Comparison of ENCODE assay signal across 8 mouse cellular contexts in the genomic region with DNA sequence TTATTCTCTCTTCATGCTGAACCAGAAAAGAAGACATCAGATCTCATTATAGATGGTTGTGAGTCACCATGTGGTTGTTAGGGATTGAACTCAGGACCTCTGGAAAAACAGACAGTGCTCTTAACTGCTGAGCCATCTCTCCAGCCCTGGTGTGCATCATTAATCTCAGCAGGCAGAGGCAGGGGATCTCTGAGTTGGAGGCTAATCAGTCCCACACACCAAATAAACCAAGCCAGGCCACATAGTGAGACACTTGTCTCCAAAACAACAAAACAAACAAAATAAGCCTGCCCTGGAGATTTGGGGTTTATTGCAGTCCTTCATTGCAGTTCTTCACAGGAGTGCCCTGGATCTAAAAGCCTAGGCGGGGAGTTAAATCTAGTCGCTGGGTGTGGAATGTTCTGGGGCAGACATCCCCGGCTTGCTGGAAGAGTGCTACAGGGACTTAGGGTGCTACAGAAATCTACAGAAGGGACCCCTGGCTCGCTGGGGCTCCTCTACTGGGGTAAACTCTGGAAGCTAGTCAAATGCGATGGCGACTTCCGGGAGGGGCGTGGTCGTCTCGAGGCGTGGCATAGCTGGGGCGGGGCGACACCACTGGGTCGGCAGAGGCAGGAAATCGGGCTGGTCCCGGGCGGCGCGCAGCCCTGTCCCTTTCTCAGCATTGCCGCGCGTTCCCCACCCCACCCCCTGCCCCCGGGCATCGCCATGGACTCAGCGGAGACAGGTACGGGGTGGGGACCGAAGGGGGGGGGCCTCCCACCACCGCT. TPM values are rescaled to one million over a fixed set of nuclear protein-coding genes. Genes with fewer than 3 reads are reported as not detected.
DNase-seq lines count a peak whose midpoint lies in the region; ATAC-seq and TF ChIP-seq lines count a peak whose summit lies in the region.

Gmip (plus strand) TSS at position 586 of the 770 bp plus-strand sequence.

- no peak for TF ChIP-seq EP300 in MEL (IDR thresholded peaks at IDR 0.05; ENCODE audit: low read depth in 1 of 2, low read length in 2 of 2)

- intact Hi-C loops in gastrocnemius, adult 2 months (cut with DNase I), result no loop called here
- intact Hi-C loops in left cerebral cortex, postnatal 10 days (cut with DNase I), result no loop called here

- peak within 1 kb of the TSS; percentile 86 for H3K9ac ChIP-seq in MEL (ENCODE audit: control insufficient read depth, low read depth, low read length, poor library complexity, severe bottlenecking)
- H3K9ac ChIP-seq in hindbrain, embryonic 15.5 days, result peak within 1 kb of the TSS; percentile 74

- TF ChIP-seq CTCF in MEL (IDR thresholded peaks at IDR 0.05 in 2 of 3, conservative IDR thresholded peaks at IDR 0.05 in 1 of 3; ENCODE audit: control insufficient read depth in 1 of 3, insufficient read depth in 1 of 3, low read depth in 2 of 3, low read length in 3 of 3, poor library complexity in 1 of 3, severe bottlenecking in 1 of 3), result no peak
- no peak for TF ChIP-seq CTCF in brain, embryonic 14.5 days (IDR thresholded peaks at IDR 0.05; ENCODE audit: borderline replicate concordance, extremely low read depth, insufficient read depth, insufficient read length)
- TF ChIP-seq CTCF in gastrocnemius, adult 2 months (IDR thresholded peaks at IDR 0.05), result no peak

- TF ChIP-seq RAD21 in MEL (IDR thresholded peaks at IDR 0.05; ENCODE audit: low read depth, low read length), result no peak

- H3K27me3 ChIP-seq in MEL (ENCODE audit: control insufficient read depth in 1 of 2, insufficient read depth in 2 of 2, low read length in 2 of 2), result no peaks in the 10 kb centered on the region
- H3K27me3 ChIP-seq in hindbrain, embryonic 15.5 days, result no peaks in the 10 kb centered on the region
- H3K27me3 ChIP-seq in megakaryocyte, embryonic 14.5 days (replicated peaks), result no peaks in the 10 kb centered on the region

- peak; percentile 17 to 71; a peak in 3 of 4 replicates for TF ChIP-seq POLR2A in MEL (IDR thresholded peaks at IDR 0.05; ENCODE audit: control insufficient read depth in 1 of 2, insufficient read depth in 1 of 2, low read depth in 1 of 2, low read length in 2 of 2, poor library complexity in 1 of 2)
- TF ChIP-seq POLR2A in brain, embryonic 14.5 days (IDR thresholded peaks at IDR 0.05; ENCODE audit: borderline replicate concordance, extremely low read depth, insufficient read depth, insufficient read length, poor library complexity, severe bottlenecking), result no peak

- H3K9me3 ChIP-seq in MEL (replicated peaks; ENCODE audit: insufficient read depth, low read length), result no peaks in the 10 kb centered on the region
- no peaks in the 10 kb centered on the region for H3K9me3 ChIP-seq in hindbrain, embryonic 15.5 days
- H3K9me3 ChIP-seq in megakaryocyte, embryonic 14.5 days, result no peaks in the 10 kb centered on the region

- ATAC-seq in hindbrain, embryonic 15.5 days (ENCODE audit: low FRiP score, low read depth), result peak; percentile 77

- H3K27ac ChIP-seq in MEL (ENCODE audit: control insufficient read depth, low read depth, low read length), result peak within 1 kb of the TSS; percentile 73
- H3K27ac ChIP-seq in gastrocnemius, adult 2 months, result peak within 1 kb of the TSS; percentile 71
- peak within 1 kb of the TSS; percentile 70 for H3K27ac ChIP-seq in hindbrain, embryonic 15.5 days (replicated peaks)

- H3K79me2 ChIP-seq in MEL (ENCODE audit: control insufficient read depth, insufficient read depth, low read length, poor library complexity), result peaks cover 7% of the 10 kb centered on the region

- DNase-seq in MEL (ENCODE audit: low read depth, low spot score), result peak; percentile 87
- DNase-seq in brain, embryonic 14.5 days (ENCODE audit: low read depth), result peak; percentile 78
- peak; percentile 83 for DNase-seq in gastrocnemius, adult 2 months
- peak; percentile 55 to 84 for DNase-seq in left cerebral cortex, postnatal 10 days (ENCODE audit: extremely low spot score in 1 of 2, low spot score in 2 of 2)
- peak; percentile 67 for DNase-seq in right cerebral cortex, postnatal 14 days
- peak; percentile 81 for DNase-seq in yolk sac, embryonic 10.5 days (ENCODE audit: low spot score)

- no peaks in the 10 kb centered on the region for H3K4me1 ChIP-seq in MEL (ENCODE audit: control insufficient read depth in 1 of 2, insufficient read depth in 2 of 2, low read length in 2 of 2)
- peaks cover 16% of the 10 kb centered on the region for H3K4me1 ChIP-seq in hindbrain, embryonic 15.5 days (replicated peaks)
- peaks cover 53% of the 10 kb centered on the region for H3K4me1 ChIP-seq in megakaryocyte, embryonic 14.5 days

- peak within 1 kb of the TSS; percentile 74 for H3K4me2 ChIP-seq in hindbrain, embryonic 15.5 days

- WGBS in hindbrain, embryonic 15.5 days, result 7% methylated on average over 26 of the region's 28 CpGs

- peaks cover 6 to 7% of the 10 kb centered on the region in 2 experiments; a peak in 3 of 4 replicates for H3K36me3 ChIP-seq in MEL (ENCODE audit: control insufficient read depth in 1 of 2, insufficient read depth in 2 of 2, low read length in 2 of 2)
- H3K36me3 ChIP-seq in hindbrain, embryonic 15.5 days, result peaks cover 64% of the 10 kb centered on the region
- H3K36me3 ChIP-seq in megakaryocyte, embryonic 14.5 days (replicated peaks; ENCODE audit: low read length), result peaks cover 76% of the 10 kb centered on the region

- H3K4me3 ChIP-seq in MEL (ENCODE audit: control insufficient read depth in 1 of 2, insufficient read depth in 1 of 2, low read depth in 2 of 2, low read length in 2 of 2), result peak within 1 kb of the TSS; percentile 81 to 89
- H3K4me3 ChIP-seq in gastrocnemius, adult 2 months, result peak within 1 kb of the TSS; percentile 77
- peak within 1 kb of the TSS; percentile 55 for H3K4me3 ChIP-seq in hindbrain, embryonic 15.5 days
- peak within 1 kb of the TSS; percentile 93 for H3K4me3 ChIP-seq in megakaryocyte, embryonic 14.5 days (replicated peaks)

TF ChIP-seq in MEL, 35 proteins besides CTCF, POLR2A, EP300 and RAD21 (continues in another document):
- no peak for TF ChIP-seq MEF2A (IDR thresholded peaks at IDR 0.05; ENCODE audit: extremely low read depth, insufficient replicate concordance, low read depth, low read length, poor library complexity, severe bottlenecking)
- peak; percentile 53; the same call in 1 of the 2 replicates for TF ChIP-seq NELFE (IDR thresholded peaks at IDR 0.05; ENCODE audit: low read depth, low read length)
- peak; percentile 92 for TF ChIP-seq POLR2AphosphoS2 (IDR thresholded peaks at IDR 0.05; ENCODE audit: low read length)
- no peak for TF ChIP-seq RCOR1 (IDR thresholded peaks at IDR 0.05; ENCODE audit: low read depth, low read length)
- no peak for TF ChIP-seq BHLHE40 (IDR thresholded peaks at IDR 0.05; ENCODE audit: borderline replicate concordance, low read depth, low read length)
- TF ChIP-seq GABPA (IDR thresholded peaks at IDR 0.05; ENCODE audit: low read depth, low read length), result no peak
- TF ChIP-seq USF2 (IDR thresholded peaks at IDR 0.05; ENCODE audit: borderline replicate concordance in 1 of 2, insufficient read depth in 1 of 2, low read depth in 1 of 2, low read length in 2 of 2), result no peak
- TF ChIP-seq UBTF (IDR thresholded peaks at IDR 0.05; ENCODE audit: borderline replicate concordance, insufficient read depth, low read depth, low read length), result no peak
- no peak for TF ChIP-seq NRF1 (IDR thresholded peaks at IDR 0.05; ENCODE audit: insufficient read depth, low read depth, low read length, poor library complexity, severe bottlenecking)
- no peak for TF ChIP-seq TAL1 (IDR thresholded peaks at IDR 0.05; ENCODE audit: low read length)
- TF ChIP-seq MAZ (IDR thresholded peaks at IDR 0.05; ENCODE audit: low read depth, low read length), result no peak
- TF ChIP-seq CHD2 (IDR thresholded peaks at IDR 0.05; ENCODE audit: low read length), result no peak
- no peak for TF ChIP-seq MAFK (IDR thresholded peaks at IDR 0.05; ENCODE audit: borderline replicate concordance, low read depth, low read length)
- no peak for TF ChIP-seq TBP (IDR thresholded peaks at IDR 0.05; ENCODE audit: low read depth, low read length)
- TF ChIP-seq E2F4 (IDR thresholded peaks at IDR 0.05; ENCODE audit: borderline replicate concordance, low read depth, low read length), result no peak
- peak; percentile 95 for TF ChIP-seq ELF1 (IDR thresholded peaks at IDR 0.05; ENCODE audit: low read depth, low read length)
- TF ChIP-seq ZNF384 (IDR thresholded peaks at IDR 0.05; ENCODE audit: low read depth, low read length), result no peak
- TF ChIP-seq KAT2A (conservative IDR thresholded peaks at IDR 0.05; ENCODE audit: low read depth, low read length), result no peak
- TF ChIP-seq USF1 (IDR thresholded peaks at IDR 0.05; ENCODE audit: low read depth, low read length), result no peak
- no peak for TF ChIP-seq SMC3 (IDR thresholded peaks at IDR 0.05; ENCODE audit: low read depth, low read length)
- 0 out of 2 replicates have a peak, but pooled peaks have one; percentile 35 for TF ChIP-seq HCFC1 (IDR thresholded peaks at IDR 0.05; ENCODE audit: low read depth, low read length)
- TF ChIP-seq MAX (IDR thresholded peaks at IDR 0.05; ENCODE audit: low read length), result no peak
- TF ChIP-seq ZC3H11A (IDR thresholded peaks at IDR 0.05; ENCODE audit: low read depth, low read length), result no peak
- no peak for TF ChIP-seq CHD1 (IDR thresholded peaks at IDR 0.05; ENCODE audit: low read depth, low read length)
- TF ChIP-seq GATA1 (IDR thresholded peaks at IDR 0.05; ENCODE audit: low read depth, low read length), result no peak
- TF ChIP-seq MYB (IDR thresholded peaks at IDR 0.05; ENCODE audit: low read depth, low read length), result no peak
- no peak for TF ChIP-seq JUND (IDR thresholded peaks at IDR 0.05; ENCODE audit: low read depth, low read length)
- peak; percentile 60; the same call in 1 of the 2 replicates for TF ChIP-seq ZMIZ1 (IDR thresholded peaks at IDR 0.05; ENCODE audit: low read depth, low read length)
- TF ChIP-seq ETS1 (IDR thresholded peaks at IDR 0.05; ENCODE audit: low read depth, low read length), result no peak
- no peak for TF ChIP-seq MYC (IDR thresholded peaks at IDR 0.05; ENCODE audit: low read depth, low read length)
- TF ChIP-seq ZKSCAN1 (IDR thresholded peaks at IDR 0.05; ENCODE audit: low read depth, low read length), result no peak
- TF ChIP-seq POLR2AphosphoS5 (IDR thresholded peaks at IDR 0.05; ENCODE audit: borderline replicate concordance, low read depth, low read length), result no peak

RNA-seq across cellular contexts. Expression of gene Gmip, which starts in this region (rescaled TPM):
- 21.8 and 26.0 TPM in 2 replicates for total RNA-seq in MEL (2012; rRNA removed)
- 10 to 100 TPM in 1 of 2 experiments, not detected in 1; 52.4 TPM for polyA plus RNA-seq in MEL (2012; ENCODE audit: insufficient read depth in 1 of 2, insufficient read length in 2 of 2, low read depth in 1 of 2, low replicate concordance in 2 of 2, missing spikeins in 1 of 2)
- polyA plus RNA-seq in brain, embryonic 14.5 days (2012; rRNA removed), result 72.5 and 80.2 TPM in 2 replicates
- total RNA-seq in gastrocnemius, adult 2 months (2021), result 1 to 10 TPM; 3.8 to 5.3 TPM
- 31.1 and 38.7 TPM in 2 replicates for polyA plus RNA-seq in hindbrain, embryonic 15.5 days (2015; fragmentation: Nextera tagmentation; extraction: Ambion mirVana)
- total RNA-seq in left cerebral cortex, postnatal 10 days (2021), result 10 to 100 TPM; 30.6 to 31.6 TPM
- 7.0 and 14.6 TPM in 2 replicates for polyA plus RNA-seq in megakaryocyte, embryonic 14.5 days (2012; ENCODE audit: insufficient read depth, low replicate concordance)

Comparison
In these comparisons a context has a peak if more than half of its experiments do, and no peak if none do; other contexts are left out.
1. Peak in every context shown above with its lines: DNase-seq, ATAC-seq, H3K4me3 ChIP-seq and H3K27ac ChIP-seq.